Mouse (Mus musculus) neural tube, embryonic 14.5 days (tissue): ENCODE results near the gene Tbx21. TPM values are rescaled to one million over a fixed set of nuclear protein-coding genes. Genes with fewer than 3 reads are reported as not detected.

Source experiments
- ATAC-seq: fragments of 200-750 bp; cut with Nextera tagmentation; 2 replicates; pipeline ENCODE4 v1.8.0; 2017; ENCODE audit warnings: low read depth, mild to moderate bottlenecking, moderate TSS enrichment, moderate library complexity
- H3K27ac ChIP-seq: fragments of 300-500 bp; sonication (generic); 2 replicates; pipeline ENCODE4 v1.5.1; 2014; ENCODE audit warnings: low read depth, mild to moderate bottlenecking, control low read depth, low read length, moderate library complexity, mixed read lengths
- H3K27me3 ChIP-seq: fragments of 300-500 bp; sonication (generic); 2 replicates; pipeline ENCODE4 v1.6.1; 2014; ENCODE audit warnings: low read length; ENCODE audit not compliant: control insufficient read depth, insufficient read depth
- H3K36me3 ChIP-seq: fragments of 300-500 bp; sonication (generic); 2 replicates; pipeline ENCODE4 v1.6.1; 2014; ENCODE audit warnings: low read length, mixed read lengths; ENCODE audit not compliant: control insufficient read depth, insufficient read depth
- H3K4me1 ChIP-seq: fragments of 300-500 bp; sonication (generic); 2 replicates; pipeline ENCODE4 v1.6.1; 2014; ENCODE audit warnings: low read length; ENCODE audit not compliant: control insufficient read depth, insufficient read depth
- H3K4me2 ChIP-seq: fragments of 300-500 bp; sonication (generic); 2 replicates; pipeline ENCODE4 v1.6.1; 2014; ENCODE audit warnings: mild to moderate bottlenecking, low read depth, low read length, control low read depth
- H3K4me3 ChIP-seq: fragments of 300-500 bp; sonication (generic); 2 replicates; pipeline ENCODE4 v1.5.1; 2014; ENCODE audit warnings: low read depth, low read length, control low read depth, mixed read lengths
- H3K9ac ChIP-seq: fragments of 300-500 bp; sonication (generic); replicated peaks from 2 replicates; pipeline ENCODE4 v1.6.1; 2014; ENCODE audit warnings: low read depth, mild to moderate bottlenecking, control low read depth, low read length, mixed read lengths
- H3K9me3 ChIP-seq: fragments of 300-500 bp; sonication (generic); 2 replicates; pipeline ENCODE4 v1.6.1; 2016; ENCODE audit warnings: low read length; ENCODE audit not compliant: control insufficient read depth
- WGBS: fragments of 180-500 bp; shearing (Covaris S2); extraction: QIAGEN DNeasy Blood & Tissue Kit; methylation state at CpG from one replicate; pipeline ENCODE4 v1.1.7; 2014; 5-methylcytosine and 5-hydroxymethylcytosine counted together
- polyA plus RNA-seq: library from polyadenylated mRNA; unstranded; fragments of >200 nt; fragmentation: Nextera tagmentation; extraction: Ambion mirVana; gene quantifications from 2 replicates; pipeline ENCODE4 v1.2.1, GENCODE M21; 2014

Gene Tbx21
- 0.14 and 0.21 TPM in 2 replicates for polyA plus RNA-seq

- H3K27me3 ChIP-seq, result peaks cover 29% of the 10 kb centered on the region
- no peaks in the 10 kb centered on the region for H3K36me3 ChIP-seq
- H3K9me3 ChIP-seq, result no peaks in the 10 kb centered on the region
- no peak for ATAC-seq
- under 1% methylated on average over 85 of the region's 87 CpGs for WGBS
- no peak within 1 kb of the TSS for H3K27ac ChIP-seq
- H3K4me2 ChIP-seq, result peak within 1 kb of the TSS; percentile 59
- H3K4me3 ChIP-seq, result peak within 1 kb of the TSS; percentile 28
- peaks cover 9% of the 10 kb centered on the region; the same call in 1 of the 2 replicates for H3K4me1 ChIP-seq
- no peak within 1 kb of the TSS for H3K9ac ChIP-seq
These were observed at the start of gene Tbx21 for GRCm38 (mm10) chr11:97114671-97115601. Gene Tbx21, minus strand, starts transcription at chr11:97115331.

- Histone ChIP-seq H3K36me3 (peaks cover 65% of the 10 kb centered on the region), H3K27me3 (no peaks in the 10 kb centered on the region), H3K4me3 (no peak overlapping the region), H3K4me1 (no peaks in the 10 kb centered on the region), H3K9me3 (no peaks in the 10 kb centered on the region), H3K4me2 (no peak overlapping the region), H3K27ac (no peak overlapping the region), H3K9ac (no peak overlapping the region)
- no peak for ATAC-seq
- WGBS, result 71% methylated on average over 6 of the region's 6 CpGs
These were observed 45.2 kb upstream of the Tbx21 start for GRCm38 (mm10) chr11:97160341-97160740.

- H3K9ac ChIP-seq, result no peak overlapping the region
- no peak overlapping the region for H3K4me3 ChIP-seq
- no peak for ATAC-seq
- peaks cover 35% of the 10 kb centered on the region for H3K36me3 ChIP-seq
- H3K27me3 ChIP-seq, result no peaks in the 10 kb centered on the region
- WGBS, result 84% methylated on average over 7 of the region's 7 CpGs
- no peak overlapping the region for H3K4me2 ChIP-seq
- peaks cover 11% of the 10 kb centered on the region for H3K4me1 ChIP-seq
- H3K9me3 ChIP-seq, result no peaks in the 10 kb centered on the region
- H3K27ac ChIP-seq, result no peak overlapping the region
These were observed 41.9 kb upstream of the Tbx21 start for GRCm38 (mm10) chr11:97156999-97157398.

GRCm38 (mm10) chr11:97152662-97153287 is 37.6 kb upstream of the Tbx21 start:
- Histone ChIP-seq H3K4me1 (peaks cover 21% of the 10 kb centered on the region), H3K4me2 (peak overlapping the region; percentile 51; the same call in 1 of the 2 replicates), H3K27ac (no peak overlapping the region; the same call in 1 of the 2 replicates), H3K9me3 (no peaks in the 10 kb centered on the region), H3K4me3 (no peak overlapping the region), H3K27me3 (no peaks in the 10 kb centered on the region), H3K36me3 (peaks cover 6% of the 10 kb centered on the region; the same call in 1 of the 2 replicates), H3K9ac (no peak overlapping the region; the same call in 1 of the 2 replicates)
- no peak for ATAC-seq
- WGBS, result 19% methylated on average over 10 of the region's 10 CpGs

- peaks cover 9% of the 10 kb centered on the region; the same call in 1 of the 2 replicates for H3K36me3 ChIP-seq
- H3K9me3 ChIP-seq, result no peaks in the 10 kb centered on the region
- peaks cover 21% of the 10 kb centered on the region for H3K4me1 ChIP-seq
- no peak for ATAC-seq
- H3K4me2 ChIP-seq, result peak overlapping the region; percentile 51
- H3K9ac ChIP-seq, result peak overlapping the region; percentile 95; the same call in 1 of the 2 replicates
- under 1% methylated on average over 11 of the region's 11 CpGs for WGBS
- H3K27ac ChIP-seq, result peak overlapping the region; percentile 52; the same call in 1 of the 2 replicates
- H3K4me3 ChIP-seq, result peak overlapping the region; percentile 77
- no peaks in the 10 kb centered on the region for H3K27me3 ChIP-seq
These were observed 36.9 kb upstream of the Tbx21 start for GRCm38 (mm10) chr11:97152023-97152426.

GRCm38 (mm10) chr11:97151343-97151801 is 36.2 kb upstream of the Tbx21 start, which contains the start of gene Tbkbp1:
Gene Tbkbp1, minus strand, starts transcription at chr11:97151495.
- peak; percentile 33 for ATAC-seq
- peak within 1 kb of the TSS; percentile 94 for H3K27ac ChIP-seq
- H3K9ac ChIP-seq, result peak within 1 kb of the TSS; percentile 95
- H3K4me2 ChIP-seq, result peak within 1 kb of the TSS; percentile 51
- 0% methylated on average over 26 of the region's 64 CpGs for WGBS
- peaks cover 21% of the 10 kb centered on the region for H3K4me1 ChIP-seq
- peak within 1 kb of the TSS; percentile 77 for H3K4me3 ChIP-seq
- no peaks in the 10 kb centered on the region for H3K9me3 ChIP-seq
- H3K36me3 ChIP-seq, result peaks cover 9% of the 10 kb centered on the region; the same call in 1 of the 2 replicates
- H3K27me3 ChIP-seq, result no peaks in the 10 kb centered on the region

GRCm38 (mm10) chr11:97150411-97151330 is 35.5 kb upstream of the Tbx21 start:
- Histone ChIP-seq H3K27me3 (no peaks in the 10 kb centered on the region), H3K9me3 (no peaks in the 10 kb centered on the region), H3K4me3 (peak overlapping the region; percentile 77), H3K4me1 (peaks cover 21% of the 10 kb centered on the region), H3K9ac (peak overlapping the region; percentile 95), H3K4me2 (peak overlapping the region; percentile 51), H3K27ac (peak overlapping the region; percentile 94), H3K36me3 (peaks cover 13% of the 10 kb centered on the region; the same call in 1 of the 2 replicates)
- ATAC-seq, result peak; percentile 75
- WGBS, result under 1% methylated on average over 96 of the region's 102 CpGs

GRCm38 (mm10) chr11:97149995-97150410 is 34.9 kb upstream of the Tbx21 start:
- peak overlapping the region; percentile 77 for H3K4me3 ChIP-seq
- no peaks in the 10 kb centered on the region for H3K27me3 ChIP-seq
- H3K27ac ChIP-seq, result peak overlapping the region; percentile 94
- H3K36me3 ChIP-seq, result peaks cover 20% of the 10 kb centered on the region; the same call in 1 of the 2 replicates
- ATAC-seq, result no peak; the same call in none of the 2 replicates
- peak overlapping the region; percentile 51 for H3K4me2 ChIP-seq
- H3K9me3 ChIP-seq, result no peaks in the 10 kb centered on the region
- peak overlapping the region; percentile 95 for H3K9ac ChIP-seq
- H3K4me1 ChIP-seq, result peaks cover 21% of the 10 kb centered on the region
- 3% methylated on average over 14 of the region's 14 CpGs for WGBS
